Mouse (Mus musculus): ENCODE measurements around the gene Vmn1r56. TPM values are rescaled to one million over a fixed set of nuclear protein-coding genes. Genes with fewer than 3 reads are reported as not detected.

Gene Vmn1r56
- not detected for total RNA-seq (2023)

DNA sequence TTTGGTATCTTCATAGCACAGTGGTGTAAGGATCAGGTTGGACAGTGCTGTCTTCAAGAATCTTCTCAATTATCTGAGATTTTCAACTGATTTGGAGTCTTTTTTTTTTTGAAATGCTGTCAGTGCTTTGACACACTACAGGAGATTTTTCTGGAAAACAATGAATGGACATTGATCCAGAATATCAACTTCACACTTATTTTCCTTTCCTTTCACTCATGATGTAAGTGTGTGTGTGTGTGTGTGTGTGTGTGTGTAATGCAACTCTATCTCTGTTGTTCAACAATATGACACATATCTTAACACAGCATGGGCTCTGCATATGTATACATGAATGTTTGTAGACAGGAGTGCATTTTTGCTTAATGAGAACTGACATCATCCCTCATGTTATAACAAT lies at the start of gene Vmn1r56:
Vmn1r56 (minus strand) TSS at position 101 of the 400 bp plus-strand sequence.

DNA sequence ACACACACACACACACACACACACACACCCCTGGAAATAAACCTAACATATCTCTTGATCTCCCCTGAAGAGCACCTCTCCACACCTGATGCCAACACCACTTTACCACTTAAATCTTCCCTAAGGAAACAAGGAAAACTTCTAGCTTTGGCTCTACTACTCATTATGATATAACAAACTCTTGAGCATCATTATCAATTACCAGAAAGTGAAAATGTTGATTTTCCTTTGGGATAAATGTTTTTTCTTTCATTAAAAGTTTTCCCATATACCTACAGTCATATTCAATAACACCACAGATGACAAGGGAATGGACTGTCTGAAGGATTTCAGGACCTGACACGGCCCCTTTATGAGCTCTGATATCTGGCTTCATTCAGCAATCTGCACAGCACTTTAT lies 21.6 kb upstream of the Vmn1r56 start, which contains the start of gene Vmn1r57:
Vmn1r57 (plus strand) TSS at position 301 of the 400 bp plus-strand sequence.

GRCm38 (mm10) chr7:5149570-5149969 lies 47.0 kb downstream of the Vmn1r56 start, which contains the start of gene Vmn1r55:
Gene Vmn1r55, minus strand, starts transcription at chr7:5149670.

Other genes starting within 250 kb of the Vmn1r56 start
- not detected for gene Sbk2, start 232.3 kb downstream of the Vmn1r56 start, total RNA-seq (2023)
- not detected for gene Sbk3, start 225.6 kb downstream of the Vmn1r56 start, total RNA-seq (2023)
- gene Zfp579, start 200.6 kb downstream of the Vmn1r56 start, total RNA-seq (2023), result 1 to 10 TPM; 6.0 to 6.5 TPM
- 10 to 100 TPM; 16.2 to 20.5 TPM for gene Zfp524, start 182.3 kb downstream of the Vmn1r56 start, total RNA-seq (2023)
- 10 to 100 TPM; 35.3 to 42.1 TPM for gene Fiz1, start 182.1 kb downstream of the Vmn1r56 start, total RNA-seq (2023)
- gene Gm44973, start 181.3 kb downstream of the Vmn1r56 start, total RNA-seq (2023), result not detected
- 10 to 100 TPM; 29.5 to 31.5 TPM for gene Zfp865, start 176.4 kb downstream of the Vmn1r56 start, total RNA-seq (2023)
- gene Ccdc106, start 176.2 kb downstream of the Vmn1r56 start, total RNA-seq (2023), result 1 to 10 TPM in 1 of 2 experiments, under 1 TPM in 1; 0.86 to 1.5 TPM
- under 1 TPM in 1 of 2 experiments, not detected in 1; 0.76 TPM for gene 4632433K11Rik, start 162.6 kb downstream of the Vmn1r56 start, total RNA-seq (2023)
- 1 to 10 TPM; 3.2 to 3.4 TPM for gene Zfp784, start 158.3 kb downstream of the Vmn1r56 start, total RNA-seq (2023)
- gene Zfp580, start 145.2 kb downstream of the Vmn1r56 start, total RNA-seq (2023), result 1 to 10 TPM in 1 of 2 experiments, not detected in 1; 1.3 TPM
- gene U2af2, start 134.6 kb downstream of the Vmn1r56 start, total RNA-seq (2023), result 100 to 1,000 TPM; 287 to 299 TPM
- 100 to 1,000 TPM; 235 to 258 TPM for gene Epn1, start 116.5 kb downstream of the Vmn1r56 start, total RNA-seq (2023)
- gene Rfpl4, start 79.8 kb downstream of the Vmn1r56 start, total RNA-seq (2023), result not detected
- under 1 TPM; 0.55 to 0.66 TPM for gene Rasl2-9, start 70.8 kb downstream of the Vmn1r56 start, total RNA-seq (2023)
- gene Vmn1r55, start 47.1 kb downstream of the Vmn1r56 start, total RNA-seq (2023), result not detected
- gene Vmn1r57, start 21.7 kb upstream of the Vmn1r56 start, total RNA-seq (2023), result not detected
- not detected for gene Gm5065, start 153.8 kb upstream of the Vmn1r56 start, total RNA-seq (2023)
- not detected for gene Nlrp2, start 154.3 kb upstream of the Vmn1r56 start, total RNA-seq (2023)
- gene Vmn1r58, start 216.6 kb upstream of the Vmn1r56 start, total RNA-seq (2023), result not detected

Measured in monocyte, adult 59 days (primary cell).